ENCODE assay signal across 21 mouse cellular contexts in the genomic region with DNA sequence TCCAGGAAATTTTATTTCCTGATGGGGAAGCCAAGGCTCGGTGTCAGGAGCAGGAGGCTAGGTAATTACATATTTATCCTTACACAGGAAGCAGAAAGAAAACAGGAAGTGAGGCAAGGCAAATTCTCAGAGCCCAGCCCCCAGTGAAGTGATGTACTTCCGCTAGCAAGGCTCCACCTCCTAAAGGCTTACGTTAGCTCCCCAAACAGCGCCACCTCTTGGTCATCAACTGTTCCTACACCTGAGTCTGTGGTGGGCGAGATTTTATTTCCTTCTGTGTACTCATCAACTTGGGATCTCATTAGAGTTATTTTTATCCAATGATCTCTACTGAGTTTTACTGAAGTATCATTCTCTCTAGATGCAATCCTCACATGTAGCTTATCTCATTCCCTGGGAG.
DNase-seq lines count a peak whose midpoint lies in the region; TF ChIP-seq lines count a peak whose summit lies in the region.
"Had no signal": no experiment of that assay in that cellular context is flagged by ENCODE, and none has a peak within 500 bp of the region (broad histone marks: within the 10 kb centered on the region; RNA-seq: fewer than 3 reads in every experiment).

No protein-coding gene starts in this region.

- no peaks in the 10 kb centered on the region for H3K27me3 ChIP-seq in E14TG2a.4 (ENCODE audit: insufficient read depth, low read length)
- H3K27me3 ChIP-seq: heart, embryonic 15.5 days; kidney, embryonic 15.5 days had no signal

- H3K4me1 ChIP-seq in E14TG2a.4 (replicated peaks; ENCODE audit: low read depth, low read length) = peaks cover 3% of the 10 kb centered on the region
- H3K4me1 ChIP-seq: heart, embryonic 15.5 days; kidney, embryonic 15.5 days; limb, embryonic 10.5 days had no signal

- peaks cover 61% of the 10 kb centered on the region for H3K9me3 ChIP-seq in E14TG2a.4 (ENCODE audit: low read length)
- H3K9me3 ChIP-seq: heart, embryonic 15.5 days; kidney, embryonic 15.5 days; limb, embryonic 10.5 days had no signal

- no peak for DNase-seq in left cerebral cortex, adult 2 months (ENCODE audit: extremely low spot score in 1 of 2, low spot score in 2 of 2)
- DNase-seq in left cerebral cortex, adult 11 months (ENCODE audit: low spot score) = no peak
- DNase-seq in 3T3-L1 (ENCODE audit: low read depth, low spot score) (peak; percentile 3), R1 (ENCODE audit: low read depth, low spot score) (peak; percentile 88)
- no peak for DNase-seq in urinary bladder, postnatal 10 days (ENCODE audit: low spot score)
- no peak for DNase-seq in yolk sac, embryonic 10.5 days (ENCODE audit: low spot score)
- DNase-seq: adrenal gland, postnatal 14 days; cerebellum, adult 9-10 months; gastrocnemius, postnatal 10 days; heart, postnatal 36 days; kidney, postnatal 4 days; liver; liver, postnatal 0 days; lung, postnatal 10 days; right cerebral cortex, postnatal 25 days; thymus, adult 2 months; thymus, postnatal 4 days had no signal

- TF ChIP-seq CTCF in left cerebral cortex, adult 2 months (IDR thresholded peaks at IDR 0.05) = peak; percentile 22
- peak; percentile 50 for TF ChIP-seq CTCF in E14TG2a.4 (conservative IDR thresholded peaks at IDR 0.05; ENCODE audit: low read length)

- intact Hi-C loops in left cerebral cortex, adult 2 months (cut with DNase I) = no loop called here

- H3K4me3 ChIP-seq in left cerebral cortex, adult 2 months = no peak overlapping the region
- H3K4me3 ChIP-seq in E14TG2a.4 (replicated peaks; ENCODE audit: low read length) = no peak overlapping the region
- H3K4me3 ChIP-seq: heart, embryonic 15.5 days; kidney, embryonic 15.5 days; limb, embryonic 10.5 days had no signal

- no peaks in the 10 kb centered on the region for H3K36me3 ChIP-seq in E14TG2a.4 (ENCODE audit: insufficient read depth, low read length)
- H3K36me3 ChIP-seq: heart, embryonic 15.5 days; kidney, embryonic 15.5 days; limb, embryonic 10.5 days had no signal

- no peak overlapping the region for H3K27ac ChIP-seq in left cerebral cortex, adult 2 months
- H3K27ac ChIP-seq: heart, embryonic 15.5 days; kidney, embryonic 15.5 days; limb, embryonic 10.5 days had no signal

Comparison
In these comparisons a context has a peak if more than half of its experiments do, and no peak if none do; other contexts are left out.
1. DNase-seq: peak in 3T3-L1 (single experiment) and R1 (single experiment); none in left cerebral cortex, adult 2 months (0 of 2), left cerebral cortex, adult 11 months (single experiment), urinary bladder, postnatal 10 days (single experiment) and yolk sac, embryonic 10.5 days (single experiment).